Mouse (Mus musculus) heart, adult 11 months (tissue): ENCODE results near the gene AC109138.7.
"Not testable (repeated sequence)": the region's sequence is repeated elsewhere in the genome, so short reads cannot be mapped to it uniquely, and the experiment has no call there.

Experiments
- DNase-seq: peaks from one replicate; pipeline ENCODE4 v3.0.0; 2022

The AC109138.7 gene

GRCm38 (mm10) chr19:4218784-4219183 lies 4.6 kb downstream of the AC109138.7 start:
- peak; percentile 87 for DNase-seq

- DNase-seq = peak; percentile 91
Observed at GRCm38 (mm10) chr19:4219943-4220342, 5.8 kb downstream of the AC109138.7 start.

GRCm38 (mm10) chr19:4220416-4220815 lies 6.3 kb downstream of the AC109138.7 start:
- DNase-seq = peak; percentile 90

GRCm38 (mm10) chr19:4220957-4221743 lies 7.0 kb downstream of the AC109138.7 start:
- DNase-seq = peak; percentile 95

- peak; percentile 91 for DNase-seq
Observed at GRCm38 (mm10) chr19:4222165-4222564, 8.0 kb downstream of the AC109138.7 start.

GRCm38 (mm10) chr19:4226779-4227178 lies 12.6 kb downstream of the AC109138.7 start:
- peak; percentile 88 for DNase-seq

GRCm38 (mm10) chr19:4227446-4227845 lies 13.3 kb downstream of the AC109138.7 start:
- DNase-seq = no peak

- peak; percentile 96 for DNase-seq
Observed at GRCm38 (mm10) chr19:4227894-4228678, 13.9 kb downstream of the AC109138.7 start.

GRCm38 (mm10) chr19:4228891-4229290 lies 14.7 kb downstream of the AC109138.7 start:
- DNase-seq = peak; percentile 88

- DNase-seq = peak; percentile 95
Observed at GRCm38 (mm10) chr19:4229451-4230076, 15.4 kb downstream of the AC109138.7 start.

- peak; percentile 97 for DNase-seq
Observed at GRCm38 (mm10) chr19:4230415-4230814, 16.3 kb downstream of the AC109138.7 start.

GRCm38 (mm10) chr19:4231253-4232185 lies 17.4 kb downstream of the AC109138.7 start, which contains the start of gene Pold4:
TSS of gene Pold4 (plus strand) at chr19:4231899.
- peak; percentile 100 for DNase-seq

- DNase-seq = peak; percentile 97
Observed at GRCm38 (mm10) chr19:4232186-4232572, 18.0 kb downstream of the AC109138.7 start.

- peak; percentile 94 for DNase-seq
Observed at GRCm38 (mm10) chr19:4232651-4233050, 18.5 kb downstream of the AC109138.7 start.

- DNase-seq = no peak
Observed at GRCm38 (mm10) chr19:4234548-4234947, 20.4 kb downstream of the AC109138.7 start.

- peak; percentile 75 for DNase-seq
Observed at GRCm38 (mm10) chr19:4240247-4240668, 26.1 kb downstream of the AC109138.7 start.

- no peak for DNase-seq
Observed at GRCm38 (mm10) chr19:4242416-4242815, 28.3 kb downstream of the AC109138.7 start.

GRCm38 (mm10) chr19:4244775-4245174 lies 30.6 kb downstream of the AC109138.7 start:
- peak; percentile 76 for DNase-seq

- DNase-seq = no peak
Observed at GRCm38 (mm10) chr19:4247010-4247409, 32.9 kb downstream of the AC109138.7 start.

- DNase-seq = not testable (repeated sequence)
Observed at GRCm38 (mm10) chr19:4248683-4249082, 34.5 kb downstream of the AC109138.7 start.

GRCm38 (mm10) chr19:4254230-4254629 lies 40.1 kb downstream of the AC109138.7 start:
- DNase-seq = peak; percentile 87

GRCm38 (mm10) chr19:4255583-4256162 lies 41.5 kb downstream of the AC109138.7 start:
- peak; percentile 69 for DNase-seq
